Mouse (Mus musculus) spleen, adult 2 months (tissue): ENCODE results near the gene Scrn1. TPM values are rescaled to one million over a fixed set of nuclear protein-coding genes. Genes with fewer than 3 reads are reported as not detected.

Experiments used
- DNase-seq, 2 experiments: peaks; one replicate each; pipeline versions ENCODE4 v3.0.0 to v3.0.0-alpha.2; 2012 to 2021; ENCODE audit warnings: low spot score in 2 of 2, low read depth in 1 of 2
- H3K27ac ChIP-seq: fragments of 200-500 bp; 2 replicates; pipeline ENCODE4 v1.5.1; 2012; ENCODE audit warnings: low read length, inconsistent platforms; ENCODE audit not compliant: insufficient read depth
- H3K27me3 ChIP-seq: fragments of 200-500 bp; 2 replicates; pipeline ENCODE4 v1.6.1; 2012; ENCODE audit warnings: mild to moderate bottlenecking, moderate library complexity, low read length, inconsistent platforms; ENCODE audit not compliant: control insufficient read depth, insufficient read depth
- H3K36me3 ChIP-seq: fragments of 200-500 bp; 2 replicates; pipeline ENCODE4 v1.6.1; 2012; ENCODE audit warnings: mild to moderate bottlenecking, low read length, inconsistent platforms; ENCODE audit not compliant: control insufficient read depth, insufficient read depth
- H3K4me1 ChIP-seq: fragments of 200-500 bp; 2 replicates; pipeline ENCODE4 v1.6.1; 2011; ENCODE audit warnings: inconsistent platforms; ENCODE audit not compliant: control insufficient read depth, insufficient read depth, insufficient read length
- H3K4me3 ChIP-seq: fragments of 200-500 bp; 2 replicates; pipeline ENCODE4 v1.5.1; 2011; ENCODE audit warnings: mild to moderate bottlenecking, inconsistent platforms; ENCODE audit not compliant: insufficient read depth, insufficient read length; ENCODE audit errors: extremely low read depth
- CTCF ChIP-seq: fragments of 200-500 bp; IDR thresholded peaks from 2 replicates; pipeline ENCODE4 v1.5.1; 2011; ENCODE audit warnings: mild to moderate bottlenecking, inconsistent platforms; ENCODE audit not compliant: insufficient read depth, insufficient read length, insufficient replicate concordance; ENCODE audit errors: extremely low read depth
- POLR2A ChIP-seq: fragments of 200-500 bp; IDR thresholded peaks from 2 replicates; pipeline ENCODE4 v1.6.1; 2011; ENCODE audit warnings: low read depth, low read length, inconsistent platforms
- WGBS: fragments of 180-500 bp; shearing (Covaris S2); methylation state at CpG from one replicate; pipeline ENCODE4 v1.1.7; 2018; 5-methylcytosine and 5-hydroxymethylcytosine counted together
- polyA plus RNA-seq: library from polyadenylated mRNA; depleted of rRNA; stranded (reverse); fragments of >200 nt; gene quantifications from 2 replicates; pipeline ENCODE4 v1.2.3, GENCODE M21; 2012

Scrn1 gene
- polyA plus RNA-seq, 1 experiment = 0.54 TPM

DNA sequence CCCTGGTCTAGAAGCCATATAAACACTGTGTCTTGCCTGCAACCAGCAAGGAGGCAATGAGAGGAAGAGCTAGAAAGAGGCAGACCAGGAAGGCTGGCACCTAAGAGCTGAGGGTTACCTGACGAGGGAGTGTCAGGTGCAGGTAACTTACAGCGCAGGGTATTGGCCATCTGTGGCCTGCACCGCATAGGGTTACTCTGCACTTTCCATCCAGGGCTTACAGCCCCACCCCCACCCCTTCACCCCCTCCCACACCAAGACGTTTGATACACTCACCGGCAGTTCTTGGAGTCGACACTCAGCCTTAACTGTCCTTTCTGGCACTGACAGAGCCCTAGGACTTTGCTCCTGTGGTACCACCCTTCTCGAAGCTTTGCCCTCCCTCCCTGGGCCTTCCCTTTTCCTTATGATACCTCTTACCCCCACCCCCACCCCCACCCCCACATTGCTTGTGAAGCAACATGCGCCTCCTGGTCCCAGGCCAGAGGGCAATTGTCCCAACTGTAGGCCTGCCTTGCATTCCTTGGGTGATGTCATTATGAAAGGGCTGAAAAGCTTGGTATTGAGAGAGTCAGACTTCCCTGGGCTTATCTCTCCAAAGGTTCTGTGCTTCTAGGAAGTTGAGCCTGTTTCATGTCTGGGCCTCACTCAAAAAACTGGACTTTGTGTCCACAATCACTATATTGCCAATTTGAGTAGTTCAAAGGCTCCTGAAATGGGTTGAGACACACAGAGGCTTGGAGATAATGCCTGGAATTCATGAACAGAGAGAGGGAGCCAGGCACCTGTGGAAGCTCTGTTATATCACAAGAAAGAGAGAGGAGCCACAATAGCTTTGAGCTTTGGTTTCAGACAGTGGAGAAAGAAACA is 93.2 kb downstream of the Scrn1 start:
- H3K4me3 ChIP-seq = no peak overlapping the region
- H3K36me3 ChIP-seq = no peaks in the 10 kb centered on the region

DNA sequence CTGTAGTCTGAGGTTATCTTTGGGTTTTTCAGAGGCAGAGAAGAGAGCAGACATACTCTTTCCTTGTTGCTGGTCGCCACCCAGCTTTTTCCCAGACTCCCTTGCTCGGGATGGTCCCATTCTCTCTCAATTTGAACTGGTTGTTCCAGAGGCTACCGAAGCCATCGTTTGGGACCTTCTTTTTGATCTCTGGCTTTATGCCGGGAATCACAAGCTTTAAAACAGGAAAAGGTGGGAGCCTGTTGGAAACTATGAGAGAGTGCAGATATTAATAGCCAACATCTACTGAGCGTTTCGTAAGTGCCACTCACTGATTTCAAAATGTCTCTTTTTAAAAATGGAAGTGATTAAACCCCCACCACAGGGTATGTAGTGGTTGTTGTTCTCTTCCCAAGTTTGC is 94.4 kb downstream of the Scrn1 start:
- no peak for DNase-seq
- H3K4me3 ChIP-seq = no peak overlapping the region
- no peaks in the 10 kb centered on the region for H3K36me3 ChIP-seq
- 79% methylated on average over 7 of the region's 7 CpGs for WGBS
- no peak for TF ChIP-seq POLR2A
- no peak for TF ChIP-seq CTCF
- no peaks in the 10 kb centered on the region for H3K27me3 ChIP-seq
- H3K27ac ChIP-seq = no peak overlapping the region
- no peaks in the 10 kb centered on the region for H3K4me1 ChIP-seq

More for the DNA sequence above, 93.2 kb downstream of the Scrn1 start:
- TF ChIP-seq POLR2A (no peak), CTCF (no peak)
- no peak overlapping the region for H3K27ac ChIP-seq
- DNase-seq = no peak
- WGBS = 82% methylated on average over 8 of the region's 8 CpGs
- no peaks in the 10 kb centered on the region for H3K27me3 ChIP-seq
- H3K4me1 ChIP-seq = no peaks in the 10 kb centered on the region

DNA sequence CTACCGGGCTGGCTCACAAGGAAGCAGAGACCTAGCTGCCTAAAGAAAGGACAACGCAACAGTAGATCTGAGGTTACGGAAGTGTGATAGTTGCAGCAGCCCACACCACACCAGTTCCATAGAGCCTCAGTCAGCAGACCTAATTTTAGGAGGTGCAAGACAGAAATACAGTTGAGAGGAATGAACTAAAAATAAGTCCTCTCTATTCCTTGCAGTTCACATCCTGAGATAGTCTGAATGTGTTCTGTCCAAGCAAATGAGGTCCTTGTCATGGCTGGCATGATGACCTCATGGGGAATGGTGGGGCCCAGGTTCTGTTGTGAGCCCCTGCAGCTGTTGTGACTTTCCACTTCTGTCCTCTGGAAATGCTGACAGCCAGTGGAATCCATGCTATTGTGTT is 98.9 kb downstream of the Scrn1 start:
- WGBS = 78% methylated on average over 3 of the region's 3 CpGs
- Histone ChIP-seq H3K36me3 (no peaks in the 10 kb centered on the region), H3K4me1 (no peaks in the 10 kb centered on the region), H3K4me3 (no peak overlapping the region), H3K27me3 (no peaks in the 10 kb centered on the region), H3K27ac (no peak overlapping the region)
- no peak for DNase-seq
- TF ChIP-seq POLR2A (no peak), CTCF (no peak)

DNA sequence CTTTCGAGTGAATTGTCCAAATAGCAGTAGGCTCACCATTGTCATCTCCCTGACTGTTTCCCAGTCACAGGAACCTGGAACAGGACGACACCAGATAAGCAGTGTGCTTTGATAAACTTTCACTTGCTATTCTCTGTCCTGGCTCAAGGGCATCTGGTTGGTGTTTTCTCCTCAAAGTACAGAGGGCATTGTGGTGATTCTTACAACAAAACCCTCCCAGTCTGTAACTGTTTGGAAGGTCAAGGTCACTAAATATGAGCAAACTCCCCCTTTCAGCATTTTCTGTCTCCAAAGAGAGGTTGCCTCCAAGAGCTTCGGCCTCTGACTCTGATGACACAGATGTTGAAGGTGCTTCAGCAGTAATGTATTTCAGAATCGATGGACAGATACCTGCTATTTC is 101.4 kb downstream of the Scrn1 start:
- Histone ChIP-seq H3K4me1 (no peaks in the 10 kb centered on the region), H3K4me3 (no peak overlapping the region), H3K36me3 (no peaks in the 10 kb centered on the region), H3K27me3 (no peaks in the 10 kb centered on the region), H3K27ac (no peak overlapping the region)
- 81% methylated on average over 4 of the region's 4 CpGs for WGBS
- DNase-seq = no peak
- TF ChIP-seq POLR2A = no peak

DNA sequence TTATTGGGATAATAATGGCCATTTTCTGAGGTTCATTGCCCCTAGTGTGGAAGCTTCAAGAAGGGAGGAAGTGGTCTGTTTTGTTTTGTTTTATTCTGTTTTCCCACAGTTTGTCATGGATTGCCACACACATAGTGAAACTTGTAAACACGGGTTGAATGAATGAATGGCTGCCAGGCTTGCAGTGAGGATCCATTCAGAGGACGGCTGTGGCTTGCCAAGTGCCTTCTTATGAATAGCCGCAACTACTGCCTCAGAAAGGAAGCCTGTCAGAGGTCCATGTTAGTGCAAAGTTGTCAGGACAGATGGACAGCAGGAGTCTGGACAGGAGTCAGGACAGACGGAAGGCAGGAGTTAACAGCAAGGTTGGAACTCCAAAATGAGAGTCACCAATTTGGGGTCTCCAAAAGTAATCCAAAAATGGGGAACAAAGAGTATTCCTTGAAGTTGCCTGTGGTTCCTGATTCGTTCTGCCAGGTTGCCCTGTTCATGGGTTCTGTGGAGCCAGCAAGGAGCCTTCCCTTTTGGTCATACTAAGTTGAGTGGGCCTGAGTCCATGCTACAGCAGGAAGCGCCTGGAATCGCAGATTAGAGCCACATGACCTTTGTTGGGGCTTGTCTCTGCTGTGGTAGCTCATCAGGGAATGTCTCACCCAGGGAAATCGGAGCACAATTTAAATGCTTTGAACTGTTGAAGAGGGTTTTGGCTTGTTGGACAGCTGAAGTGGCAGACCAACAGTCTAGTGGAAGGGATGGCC is 102.4 kb downstream of the Scrn1 start:
- H3K27me3 ChIP-seq = no peaks in the 10 kb centered on the region
- no peak overlapping the region for H3K27ac ChIP-seq
- no peaks in the 10 kb centered on the region for H3K36me3 ChIP-seq
- no peak for DNase-seq
- no peaks in the 10 kb centered on the region for H3K4me1 ChIP-seq
- no peak overlapping the region for H3K4me3 ChIP-seq
- TF ChIP-seq CTCF = no peak
- TF ChIP-seq POLR2A = no peak
- 67% methylated on average over 8 of the region's 8 CpGs for WGBS

DNA sequence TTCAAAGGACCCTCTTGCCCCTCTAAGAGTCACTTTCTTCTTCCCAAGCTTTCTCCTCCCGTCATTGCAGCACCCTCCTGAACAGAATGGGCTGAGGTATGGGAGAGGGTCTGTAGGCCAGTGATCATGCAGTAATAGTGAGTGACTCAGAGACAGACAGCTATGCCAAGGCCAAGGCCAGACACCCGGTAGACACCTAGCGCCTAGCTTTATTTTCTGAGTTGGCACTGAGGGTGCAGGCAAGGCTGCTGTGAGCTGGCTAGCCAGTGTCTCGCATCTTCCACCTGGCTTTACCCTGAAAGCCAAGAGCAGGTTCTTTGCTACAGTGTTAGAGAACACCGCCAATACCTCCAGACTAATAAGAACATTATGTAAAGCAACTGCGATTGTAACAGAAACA is 103.5 kb downstream of the Scrn1 start:
- no peak for TF ChIP-seq POLR2A
- TF ChIP-seq CTCF = no peak
- WGBS = 94% methylated on average over 6 of the region's 6 CpGs
- Histone ChIP-seq H3K27ac (no peak overlapping the region), H3K4me3 (no peak overlapping the region), H3K27me3 (no peaks in the 10 kb centered on the region), H3K36me3 (no peaks in the 10 kb centered on the region), H3K4me1 (no peaks in the 10 kb centered on the region)
- no peak for DNase-seq
